Mouse (Mus musculus) mouse embryonic stem cell (cell line): ENCODE measurements around the gene Ankmy1.

Source experiments
- in situ Hi-C, 2 experiments: fragments of 300-500 bp; cut with MboI; formaldehyde crosslinking; loops; 1 replicate in 1 of 2; 3 replicates in 1 of 2; pipeline ENCODE4 v1.14.3; 2019 to 2020; ENCODE audit warnings: low sequenced_read_pairs in 2 of 2, low pct_unique_long_range_greater_than_20kb in 1 of 2, mixed read lengths in 1 of 2; ENCODE audit not compliant: unreplicated experiment in 1 of 2

The Ankmy1 gene

DNA sequence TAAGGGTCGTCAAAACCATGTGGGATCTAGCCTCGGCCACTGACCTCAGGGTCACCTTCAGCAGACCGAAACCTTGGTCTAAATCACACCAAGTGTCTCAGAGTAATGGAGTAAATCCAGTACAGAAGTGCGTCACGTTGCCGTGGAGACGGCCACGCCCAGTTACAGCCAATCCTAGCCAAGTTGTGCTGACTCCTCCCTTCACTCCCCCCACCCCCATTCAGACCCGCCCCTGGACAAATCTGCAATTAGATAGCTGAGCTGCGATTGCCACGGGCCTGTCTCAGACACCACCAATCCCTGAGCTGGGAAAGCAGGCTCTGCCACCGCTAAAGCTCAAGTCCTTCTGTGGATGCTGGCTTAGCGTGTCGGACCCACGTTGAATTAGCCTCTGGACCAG lies at the start of gene Ankmy1:
Gene Ankmy1, minus strand, starts transcription at position 121 of the 400 bp plus-strand sequence.
- in situ Hi-C loops: no loop called here

DNA sequence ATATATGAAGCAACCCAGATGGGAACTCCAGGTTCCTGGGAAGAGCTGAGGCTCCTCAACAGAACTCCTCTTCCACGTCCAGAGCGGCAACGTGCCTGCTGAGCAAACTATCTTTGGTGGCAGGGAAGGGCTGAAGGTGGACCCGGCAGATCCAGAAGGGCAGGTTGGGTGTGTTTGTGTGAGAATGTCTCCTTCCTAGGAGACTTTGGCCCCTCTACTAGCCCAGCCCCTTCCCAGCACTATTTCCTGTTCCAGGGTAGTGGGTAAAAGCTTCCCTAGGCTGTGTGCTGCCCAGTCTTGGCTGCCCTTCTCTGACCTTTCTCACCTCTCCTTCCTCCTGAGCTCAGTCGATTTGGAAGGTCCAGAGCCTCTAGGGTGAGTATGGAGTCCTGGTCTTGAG lies 47.9 kb upstream of the Ankmy1 start, which contains the start of gene Gpr35:
Gene Gpr35, plus strand, starts transcription at position 259 of the 400 bp plus-strand sequence.
- in situ Hi-C loops: no loop called here

DNA sequence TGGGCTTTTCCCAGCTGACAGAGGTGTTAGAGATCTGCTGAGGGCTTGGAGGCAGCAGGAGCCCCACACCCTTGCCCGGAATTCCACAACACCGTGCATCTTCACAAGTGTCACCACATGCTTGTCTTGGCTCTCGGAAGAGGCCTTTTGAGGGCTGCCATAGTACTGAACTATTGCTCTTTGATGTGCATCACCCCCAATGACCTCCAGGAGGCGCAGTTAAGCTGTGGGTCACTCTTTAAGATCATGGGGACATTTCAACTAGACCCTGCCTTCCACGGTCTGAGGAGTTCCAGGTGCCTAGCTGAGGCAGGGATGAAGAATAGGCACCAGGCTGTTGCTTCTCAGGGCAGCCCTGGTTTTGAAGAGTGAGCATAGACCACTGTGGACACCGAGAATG lies 46.7 kb upstream of the Ankmy1 start:
- in situ Hi-C loops: no loop called here

DNA sequence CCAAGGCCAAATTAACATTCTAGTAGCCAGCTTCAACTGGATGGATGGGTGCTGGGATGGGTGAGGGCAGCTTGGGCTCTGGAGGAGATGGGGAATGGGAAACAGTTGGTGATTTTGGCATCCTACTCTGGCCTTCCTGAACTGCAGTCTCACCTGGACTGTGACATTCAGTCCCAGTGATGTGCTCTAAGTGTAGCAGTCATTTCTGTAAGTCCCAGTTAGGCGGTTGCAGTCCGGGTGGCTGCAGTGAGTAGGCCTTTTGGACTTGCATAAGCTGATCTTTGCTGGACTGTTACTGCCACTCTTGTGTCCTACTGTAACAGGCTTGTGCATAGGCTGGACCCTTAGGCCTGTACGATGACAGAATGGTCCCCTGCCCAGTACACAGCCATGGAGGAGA lies 45.3 kb upstream of the Ankmy1 start:
- in situ Hi-C loops: no loop called here

DNA sequence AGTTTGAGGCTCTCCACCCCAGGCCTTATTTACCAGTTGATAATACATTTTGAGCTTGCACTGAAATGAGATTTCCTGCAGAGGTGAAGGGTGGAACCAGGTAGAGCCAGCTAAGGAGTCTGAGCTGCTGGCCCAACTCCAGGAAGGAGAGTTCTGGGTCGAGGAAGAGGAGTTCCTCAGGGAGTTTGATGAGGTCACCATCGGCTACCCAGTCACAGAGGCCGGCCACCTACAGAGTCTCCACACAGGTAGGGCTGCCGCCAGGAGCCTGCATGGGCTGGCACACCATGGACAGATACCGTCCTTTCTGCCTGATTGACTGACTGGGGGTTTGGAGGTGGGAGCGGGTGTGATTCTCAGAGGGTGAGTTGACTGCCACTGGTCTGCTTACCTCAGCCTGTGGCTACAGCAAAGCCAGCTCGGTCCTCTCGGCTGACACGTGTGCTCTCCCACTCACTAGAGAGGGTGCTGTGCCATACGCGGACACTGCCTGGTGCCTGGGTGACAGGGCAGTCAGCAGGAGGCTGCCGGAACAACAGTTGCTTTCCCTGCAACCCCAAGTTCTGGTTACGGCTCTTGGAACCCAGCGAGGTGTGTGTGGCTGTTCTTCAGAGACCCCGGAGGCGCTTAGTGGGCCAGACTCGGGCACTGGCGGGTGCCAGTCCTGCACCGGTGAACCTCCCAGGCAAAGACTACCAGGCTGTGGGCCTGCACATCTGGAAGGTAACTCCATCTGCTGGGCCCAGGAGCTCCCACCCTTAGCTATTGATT lies 40.7 kb upstream of the Ankmy1 start:
- in situ Hi-C loops: no loop called here

DNA sequence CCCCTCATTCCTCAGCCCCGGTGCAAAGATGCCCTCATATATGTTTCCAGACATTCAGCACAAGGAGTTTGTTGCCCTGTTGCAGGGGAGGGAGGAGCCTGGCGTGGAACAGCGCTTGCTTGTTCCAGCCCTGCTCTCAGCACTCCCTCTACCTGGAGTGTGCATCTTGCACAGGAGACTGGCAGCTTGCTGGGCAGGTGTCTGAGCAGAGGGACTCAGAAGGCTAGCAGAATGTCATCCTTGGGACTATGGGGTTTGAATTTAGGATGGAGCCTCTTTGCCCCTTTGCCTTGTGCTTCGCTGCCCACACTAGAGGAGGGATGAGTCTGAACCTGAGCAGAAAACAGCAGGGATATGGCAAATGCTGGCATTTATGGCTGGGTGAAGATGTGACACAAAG lies 37.0 kb upstream of the Ankmy1 start:
- in situ Hi-C loops: no loop called here

DNA sequence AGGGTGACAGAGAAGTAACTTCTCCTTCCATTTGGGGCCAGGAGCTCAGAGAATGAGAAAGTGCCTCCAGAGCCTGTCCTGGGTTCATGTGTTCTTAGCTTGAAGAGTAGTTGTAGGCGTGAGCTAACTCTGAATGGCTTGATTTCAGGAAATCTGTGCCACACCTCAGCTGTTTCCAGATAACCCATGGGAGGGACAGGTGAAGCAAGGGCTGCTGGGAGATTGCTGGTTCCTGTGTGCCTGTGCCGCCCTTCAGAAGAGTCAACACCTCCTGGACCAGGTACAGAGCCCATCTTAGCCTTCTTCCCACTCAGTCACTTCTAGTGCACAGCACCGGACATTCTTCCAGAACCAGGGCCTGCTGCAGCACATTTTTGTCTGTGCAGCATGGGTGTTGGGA lies 35.1 kb upstream of the Ankmy1 start:
- in situ Hi-C loops: no loop called here

DNA sequence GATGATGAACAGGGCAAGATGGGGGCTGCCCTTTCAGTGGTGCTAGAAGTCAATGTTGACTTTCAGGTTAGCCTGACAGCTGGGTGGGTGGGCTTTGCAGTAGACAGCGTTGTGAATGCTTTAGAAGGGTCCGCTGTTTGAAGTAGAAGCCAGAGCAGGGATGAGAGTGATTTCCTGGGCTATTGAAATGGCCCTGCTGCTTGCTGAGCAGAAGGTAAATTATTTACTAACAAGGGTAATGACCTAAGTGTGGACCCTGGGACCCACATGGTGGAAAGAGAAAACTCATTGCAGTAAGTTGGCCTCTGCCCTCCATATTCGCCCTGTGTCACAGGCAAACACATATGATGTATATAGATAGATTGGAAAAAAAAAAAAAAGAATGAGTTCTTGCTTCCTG lies 33.8 kb upstream of the Ankmy1 start:
- in situ Hi-C loops: no loop called here

DNA sequence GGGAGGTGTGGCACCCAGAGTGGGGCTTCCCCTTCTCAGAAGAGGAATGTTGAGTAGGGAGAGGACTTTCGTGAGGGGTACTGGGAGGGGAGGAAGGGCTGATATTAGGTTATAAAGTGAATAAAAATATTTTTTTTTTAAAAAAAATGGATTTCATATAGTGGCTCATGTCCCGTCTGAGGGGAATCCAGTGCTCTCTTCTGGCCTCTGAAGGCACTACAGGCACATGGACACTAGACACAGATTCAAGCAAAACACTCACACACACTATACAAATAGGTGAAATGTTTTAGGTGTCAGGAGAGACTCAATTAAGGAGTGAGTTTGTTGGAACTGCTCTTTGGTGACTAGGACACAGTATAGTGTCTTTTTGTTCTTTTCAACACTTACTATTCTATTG lies 33.3 kb upstream of the Ankmy1 start:
- in situ Hi-C loops: no loop called here

DNA sequence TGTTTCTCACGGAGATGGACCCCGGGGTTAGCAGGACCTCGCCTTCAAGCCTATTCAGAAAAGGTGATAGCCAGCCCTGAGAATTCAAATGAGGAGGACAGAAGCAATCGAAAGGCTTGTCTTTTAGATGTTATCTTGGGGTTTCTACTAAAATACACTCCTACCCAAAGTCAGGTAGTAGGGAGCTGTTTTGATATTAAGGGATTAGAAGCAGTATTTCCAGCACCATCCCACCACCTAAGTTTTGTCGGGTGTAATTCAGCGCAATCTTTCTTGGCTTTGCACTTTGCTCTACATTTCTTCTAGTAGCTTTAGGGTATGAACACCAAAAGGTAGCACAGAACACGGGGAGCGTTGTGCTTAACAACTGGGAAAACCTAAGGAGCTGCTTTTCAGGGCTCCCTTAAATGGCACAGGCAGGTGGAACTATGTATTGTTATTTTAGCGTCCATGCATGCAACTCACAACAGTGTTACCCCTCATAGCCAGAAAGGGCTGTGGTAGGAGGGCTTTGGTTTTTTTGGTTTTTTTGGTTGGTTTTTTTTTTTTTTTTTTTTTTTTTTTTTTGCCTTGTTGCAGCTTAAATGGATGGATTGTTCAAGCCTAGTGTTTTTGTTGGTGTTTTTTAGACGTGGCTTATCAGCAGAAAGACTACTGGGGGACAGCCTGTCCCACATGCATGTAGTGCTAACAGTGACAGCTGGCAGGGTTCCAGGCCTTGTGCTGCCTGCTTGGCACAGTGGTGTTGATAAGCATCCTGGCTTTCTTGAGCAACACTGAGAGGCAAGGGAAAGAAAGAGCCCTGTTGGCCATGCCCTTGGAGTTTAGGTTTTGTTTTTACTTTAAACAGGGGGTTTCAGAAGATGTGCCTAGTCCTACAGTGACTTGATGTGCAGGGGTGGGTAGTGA lies 32.6 kb upstream of the Ankmy1 start:
- in situ Hi-C loops: no loop called here

DNA sequence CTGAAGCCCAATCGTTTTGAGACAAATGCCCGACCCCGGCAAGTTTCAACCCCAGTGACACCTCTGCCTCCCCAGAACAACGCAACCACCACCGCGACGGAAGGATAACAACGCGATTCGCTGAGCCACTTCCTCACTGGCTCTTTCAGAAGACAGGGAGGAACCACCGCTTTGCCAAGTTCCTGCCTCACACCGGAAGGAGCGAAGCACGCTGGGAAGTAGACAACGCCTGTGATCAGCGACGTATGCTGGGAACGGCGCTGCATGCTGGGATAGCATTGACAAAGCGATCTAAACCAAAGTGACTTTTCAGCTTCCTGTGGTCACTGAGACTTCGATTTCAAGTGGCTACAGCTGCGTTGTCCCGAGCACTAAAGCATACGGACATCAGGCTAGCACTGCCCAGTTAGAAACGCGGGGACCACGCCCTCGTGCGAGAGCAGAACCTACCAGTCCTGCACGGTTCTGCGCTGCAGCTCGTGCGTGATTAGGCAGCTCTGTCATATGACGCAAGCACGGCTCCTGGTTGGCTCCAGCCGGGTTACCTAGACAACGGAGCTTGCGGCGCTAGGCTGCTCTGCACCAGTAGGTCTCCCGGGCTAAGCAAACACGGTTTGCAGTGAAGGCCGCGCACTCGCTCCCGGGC lies 31.6 kb upstream of the Ankmy1 start, which contains the start of gene Capn10:
Gene Capn10, plus strand, starts transcription at position 195 of the 646 bp plus-strand sequence.
- in situ Hi-C loops: no loop called here

DNA sequence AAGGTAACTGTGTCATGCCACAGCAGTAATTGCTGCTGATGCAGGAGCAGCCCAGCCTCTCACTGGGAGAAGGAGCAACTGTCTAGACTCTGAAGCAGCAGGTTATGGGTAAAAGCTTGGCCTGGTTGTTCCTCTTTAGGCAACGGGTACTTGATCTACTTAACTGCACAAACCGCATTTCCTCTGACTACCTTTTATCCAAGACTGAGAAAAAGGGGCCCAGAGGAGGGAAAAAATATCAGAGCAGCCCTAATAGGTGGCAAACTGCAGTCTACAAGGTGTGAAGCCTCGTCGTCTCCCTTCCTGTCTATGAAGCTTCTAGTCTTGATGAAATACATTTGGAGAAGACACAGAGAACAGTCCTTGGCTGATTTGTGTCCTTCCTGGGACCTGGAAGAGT lies 30.9 kb upstream of the Ankmy1 start:
- in situ Hi-C loops: no loop called here

DNA sequence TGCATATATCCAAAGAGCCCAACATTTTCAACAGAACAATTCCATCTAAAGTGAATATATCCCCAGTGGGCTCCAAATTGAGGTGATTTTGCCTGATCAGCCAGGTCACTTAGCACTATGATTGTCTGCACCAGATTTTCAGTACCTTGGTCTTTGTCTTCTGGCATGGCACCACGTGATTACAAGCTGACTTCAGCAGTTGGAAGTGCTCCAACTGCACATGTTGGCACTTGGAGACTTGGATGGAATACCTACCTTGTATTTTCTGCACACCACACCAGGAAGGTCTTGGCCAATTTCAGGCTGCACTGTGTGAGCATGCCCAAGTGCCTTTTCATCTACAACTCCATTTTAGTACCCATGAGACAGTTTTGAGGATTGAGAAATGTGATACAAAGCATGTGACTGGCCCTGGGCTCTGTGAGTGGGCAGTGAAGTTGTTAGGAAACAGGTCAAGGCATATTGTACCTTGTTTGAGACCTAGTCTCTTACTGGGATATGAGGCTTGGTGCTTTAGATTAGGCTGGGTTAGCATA lies 27.5 kb upstream of the Ankmy1 start:
- in situ Hi-C loops: no loop called here

DNA sequence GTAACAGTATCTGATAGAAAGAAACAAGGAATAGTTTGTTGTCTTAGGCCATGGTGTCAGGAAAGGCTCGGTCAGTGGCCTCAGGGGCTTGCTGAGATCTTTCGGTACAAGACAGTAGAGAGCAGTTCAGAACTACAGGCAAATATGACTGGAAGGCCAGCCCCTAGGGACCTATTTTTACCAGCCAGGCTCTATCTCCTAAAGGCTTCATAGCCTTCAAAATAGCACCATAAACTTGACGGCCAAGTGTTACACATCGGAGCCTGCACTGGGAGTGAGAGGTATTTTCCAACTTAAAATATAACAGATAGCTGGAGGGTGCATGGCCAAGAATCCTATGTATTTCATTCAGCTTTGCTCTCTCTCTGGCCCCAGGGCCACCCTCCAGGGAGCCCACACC lies 18.8 kb upstream of the Ankmy1 start:
- in situ Hi-C loops: no loop called here

DNA sequence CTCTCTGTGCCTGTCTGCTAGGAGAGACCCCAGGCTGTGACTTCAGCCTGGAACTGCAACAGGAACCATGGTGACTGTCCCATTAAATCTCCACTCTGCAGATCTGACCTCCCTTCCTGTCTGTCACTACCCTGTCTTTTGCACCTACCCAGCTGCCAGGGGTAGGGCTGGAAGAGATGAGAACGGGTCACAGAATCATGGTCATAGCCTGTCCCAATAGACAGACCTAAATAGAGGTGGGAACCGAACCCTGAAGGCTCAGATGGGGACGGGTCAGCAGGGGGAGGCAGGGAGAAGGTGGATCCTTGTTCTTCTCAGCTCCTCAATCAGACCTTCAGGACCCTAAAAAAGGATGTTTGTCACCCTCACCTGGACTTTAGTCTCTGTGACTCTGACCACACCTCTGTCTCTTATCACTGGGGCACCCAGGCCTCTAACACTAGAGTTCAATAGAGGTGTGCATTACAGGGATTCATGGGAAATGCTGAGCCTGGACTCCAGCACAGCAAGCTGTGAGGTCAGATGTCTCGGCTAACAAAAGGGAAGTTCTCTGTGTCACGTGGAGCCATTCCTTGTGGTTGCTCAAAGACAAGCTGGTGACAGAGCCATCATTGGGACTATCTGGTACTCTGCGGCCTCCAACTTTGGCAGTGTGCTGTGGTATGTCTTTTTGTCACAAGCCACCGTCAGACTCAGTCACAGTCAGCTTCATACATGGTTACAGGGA lies 17.9 kb upstream of the Ankmy1 start:
- in situ Hi-C loops: no loop called here

DNA sequence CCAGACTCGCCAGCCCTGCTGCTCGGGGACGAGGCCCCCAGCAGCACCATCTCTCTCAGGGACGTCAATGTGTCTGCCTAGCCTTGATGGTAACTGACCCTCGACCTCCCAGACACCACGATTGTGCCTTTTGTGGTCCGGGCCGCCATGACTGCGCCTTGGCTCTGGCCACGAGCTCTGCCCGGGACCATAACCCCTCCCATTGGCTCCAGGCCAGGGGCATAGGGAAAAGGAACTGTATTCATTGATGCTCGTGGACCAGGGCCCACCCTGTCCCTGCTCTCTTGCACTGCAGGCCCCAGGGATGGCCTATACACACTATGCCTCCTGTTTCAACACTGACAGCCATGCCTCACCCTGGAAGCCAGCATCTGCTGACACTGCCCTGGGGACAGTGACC lies 17.1 kb upstream of the Ankmy1 start:
- in situ Hi-C loops: no loop called here

DNA sequence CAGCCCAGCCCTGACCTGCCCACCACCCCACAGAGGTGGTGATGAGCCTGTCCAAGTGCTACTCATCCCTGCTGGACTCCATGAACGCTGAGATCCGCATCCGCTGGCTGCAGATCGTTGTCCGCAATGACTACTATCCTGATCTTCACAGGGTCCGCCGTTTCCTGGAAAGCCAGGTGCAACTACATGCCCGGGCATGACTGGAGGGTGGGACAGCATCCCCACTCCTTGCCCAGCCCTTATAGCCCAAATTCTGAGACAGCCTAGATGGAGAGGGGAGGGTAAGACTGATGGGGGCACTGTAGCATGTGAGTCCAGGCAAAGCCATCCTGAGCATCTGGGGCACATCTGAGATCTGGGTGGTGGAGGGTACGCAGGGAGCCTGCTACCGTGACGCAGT lies 16.4 kb upstream of the Ankmy1 start:
- in situ Hi-C loops: no loop called here

DNA sequence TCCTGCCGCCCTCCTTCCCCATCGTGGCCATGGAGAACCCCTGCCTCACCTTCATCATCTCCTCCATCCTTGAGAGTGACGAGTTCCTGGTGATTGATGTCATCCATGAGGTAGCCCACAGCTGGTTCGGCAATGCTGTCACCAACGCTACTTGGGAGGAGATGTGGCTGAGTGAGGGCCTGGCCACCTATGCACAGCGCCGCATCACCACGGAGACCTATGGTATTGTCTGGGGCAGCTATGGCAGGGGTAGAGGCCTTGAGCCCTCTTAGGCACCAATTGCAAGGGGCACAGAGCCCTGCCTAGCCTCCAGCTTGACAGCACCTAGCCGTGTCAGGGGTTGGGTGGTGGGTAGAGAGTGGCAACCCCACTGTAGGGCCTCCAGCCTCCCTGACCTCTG lies 14.0 kb upstream of the Ankmy1 start:
- in situ Hi-C loops: no loop called here
